Mouse (Mus musculus) urinary bladder, postnatal 14 days (tissue): ENCODE results near the gene Mapt.

ENCODE experiments used
- DNase-seq: peaks from one replicate; pipeline ENCODE4 v3.0.0; 2021; ENCODE audit warnings: low spot score

The Mapt gene

DNA sequence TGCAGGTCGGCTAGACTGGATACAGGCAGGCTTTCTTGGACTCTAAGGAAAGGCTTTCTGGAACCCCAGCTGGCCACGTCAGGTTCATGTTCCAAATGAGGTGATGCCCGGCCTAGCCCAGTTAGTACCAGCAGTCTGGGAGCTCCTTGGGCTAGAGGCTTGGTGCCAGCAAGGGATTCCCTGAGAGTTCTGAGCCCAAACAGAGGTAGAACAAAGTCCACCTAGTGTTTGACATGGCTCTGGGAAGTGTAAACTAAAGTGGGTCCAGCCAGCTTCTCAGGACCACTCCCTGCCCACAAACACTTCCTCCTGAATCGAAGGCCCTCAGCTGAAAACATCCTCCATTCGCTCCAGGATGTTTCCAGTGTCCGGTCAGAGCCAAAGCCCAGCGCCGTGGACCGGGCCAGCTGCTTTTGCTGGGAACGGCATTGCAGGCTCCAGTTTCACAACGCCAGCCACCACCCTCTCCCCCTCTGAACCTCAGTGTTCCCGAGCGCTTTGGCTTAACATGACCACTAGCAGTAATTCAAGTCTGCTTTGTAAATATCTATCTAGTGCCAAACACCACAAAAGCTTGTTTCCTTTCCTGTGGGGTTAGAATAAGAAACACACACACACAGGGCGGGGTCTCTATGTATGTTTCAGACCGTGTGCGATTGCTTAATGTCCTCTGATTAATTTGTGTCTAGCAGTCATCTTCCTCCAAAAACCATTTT, 85.7 kb downstream of the Mapt start:
- DNase-seq, result peak; percentile 49

DNA sequence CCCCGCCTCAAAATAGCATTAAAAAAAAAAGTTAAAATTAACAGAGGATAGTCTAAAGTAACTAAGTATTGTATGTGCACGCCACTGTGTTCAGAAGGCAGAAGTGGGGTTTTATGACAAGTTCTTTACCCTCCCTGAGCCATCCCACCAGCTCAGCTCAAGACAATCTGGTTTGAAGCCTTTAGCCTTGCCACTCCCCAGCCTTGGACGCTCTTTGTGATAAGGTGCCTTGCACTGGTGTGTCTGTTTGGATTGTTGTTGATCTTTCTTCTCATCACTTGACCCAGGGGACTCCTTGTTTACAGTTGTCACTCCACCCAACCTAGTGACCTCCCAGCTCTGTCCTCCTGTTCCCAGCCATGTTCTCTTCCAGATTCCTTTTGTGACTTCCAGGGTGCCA, 86.4 kb downstream of the Mapt start:
- DNase-seq, result no peak

DNA sequence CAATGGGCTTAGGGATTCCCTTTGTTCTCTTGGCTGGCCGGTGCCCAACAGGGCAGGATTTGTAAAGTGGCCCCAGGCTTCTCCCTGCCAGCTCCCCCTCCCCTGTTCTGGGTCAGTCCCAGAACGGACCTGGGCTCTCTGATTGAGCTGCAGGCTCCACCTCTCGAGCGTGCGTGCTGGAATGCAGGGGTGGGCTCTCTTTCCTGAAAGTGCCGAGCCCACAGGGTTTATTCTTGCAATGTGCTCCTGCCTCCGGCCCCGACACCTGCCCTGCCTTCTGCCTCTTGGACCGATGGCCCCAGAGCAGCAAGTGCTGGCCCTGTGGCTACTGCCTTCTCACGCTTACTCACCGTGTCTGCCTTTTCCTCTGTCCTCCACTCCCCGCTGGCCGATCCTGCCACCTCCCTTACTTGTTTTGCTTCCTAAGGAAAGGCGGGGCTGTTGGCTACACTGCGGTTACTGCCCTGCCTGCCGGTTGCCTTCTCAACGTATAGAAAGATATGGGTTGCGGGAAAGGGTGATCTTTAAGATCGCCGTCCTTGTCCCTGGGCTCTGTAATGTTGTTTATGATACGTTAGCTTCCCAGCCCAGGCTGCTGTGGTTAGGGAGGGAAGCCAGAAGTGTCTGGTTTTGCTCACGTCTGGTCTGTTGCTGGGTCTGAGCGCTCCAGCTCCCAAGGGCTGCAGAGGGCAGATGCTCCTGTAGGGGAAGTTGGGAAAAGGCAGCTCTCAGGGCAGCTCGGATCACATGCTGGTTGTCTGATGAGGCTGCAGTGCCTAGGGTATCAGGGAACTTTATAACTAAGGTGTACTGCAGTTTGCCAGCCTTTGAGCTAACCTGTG, 88.0 kb downstream of the Mapt start:
- DNase-seq, result peak; percentile 45

DNA sequence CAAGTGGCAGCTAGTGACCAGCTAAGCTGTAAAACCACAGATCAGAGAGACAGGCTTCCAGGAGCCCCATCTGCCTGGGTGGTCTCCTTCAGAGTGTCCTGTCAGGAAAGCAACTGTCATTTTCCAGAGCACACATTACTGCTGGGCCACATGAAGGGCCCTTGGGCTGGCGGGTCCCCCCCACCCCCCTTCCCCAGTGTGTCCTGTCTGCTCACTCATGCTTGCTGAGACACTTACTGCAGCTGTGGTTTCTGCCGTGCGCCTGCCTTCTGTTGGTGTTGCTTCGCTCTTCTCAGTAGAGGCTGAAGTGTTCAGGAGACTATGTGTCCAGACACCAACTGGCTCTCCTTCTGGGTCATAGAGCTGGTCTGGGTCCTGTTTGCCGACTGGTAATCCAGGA, 89.3 kb downstream of the Mapt start:
- no peak for DNase-seq

- DNase-seq, result no peak
Observed at GRCm38 (mm10) chr11:104322142-104322541, 91.0 kb downstream of the Mapt start.

- DNase-seq, result no peak
Observed at GRCm38 (mm10) chr11:104327462-104327861, 96.3 kb downstream of the Mapt start.

DNA sequence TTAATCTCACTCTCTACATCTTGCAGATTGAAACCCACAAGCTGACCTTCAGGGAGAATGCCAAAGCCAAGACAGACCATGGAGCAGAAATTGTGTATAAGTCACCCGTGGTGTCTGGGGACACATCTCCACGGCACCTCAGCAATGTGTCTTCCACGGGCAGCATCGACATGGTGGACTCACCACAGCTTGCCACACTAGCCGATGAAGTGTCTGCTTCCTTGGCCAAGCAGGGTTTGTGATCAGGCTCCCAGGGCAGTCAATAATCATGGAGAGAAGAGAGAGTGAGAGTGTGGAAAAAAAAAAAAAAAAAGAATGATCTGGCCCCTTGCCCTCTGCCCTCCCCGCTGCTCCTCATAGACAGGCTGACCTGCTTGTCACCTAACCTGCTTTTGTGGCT, 96.8 kb downstream of the Mapt start:
- DNase-seq, result no peak

DNA sequence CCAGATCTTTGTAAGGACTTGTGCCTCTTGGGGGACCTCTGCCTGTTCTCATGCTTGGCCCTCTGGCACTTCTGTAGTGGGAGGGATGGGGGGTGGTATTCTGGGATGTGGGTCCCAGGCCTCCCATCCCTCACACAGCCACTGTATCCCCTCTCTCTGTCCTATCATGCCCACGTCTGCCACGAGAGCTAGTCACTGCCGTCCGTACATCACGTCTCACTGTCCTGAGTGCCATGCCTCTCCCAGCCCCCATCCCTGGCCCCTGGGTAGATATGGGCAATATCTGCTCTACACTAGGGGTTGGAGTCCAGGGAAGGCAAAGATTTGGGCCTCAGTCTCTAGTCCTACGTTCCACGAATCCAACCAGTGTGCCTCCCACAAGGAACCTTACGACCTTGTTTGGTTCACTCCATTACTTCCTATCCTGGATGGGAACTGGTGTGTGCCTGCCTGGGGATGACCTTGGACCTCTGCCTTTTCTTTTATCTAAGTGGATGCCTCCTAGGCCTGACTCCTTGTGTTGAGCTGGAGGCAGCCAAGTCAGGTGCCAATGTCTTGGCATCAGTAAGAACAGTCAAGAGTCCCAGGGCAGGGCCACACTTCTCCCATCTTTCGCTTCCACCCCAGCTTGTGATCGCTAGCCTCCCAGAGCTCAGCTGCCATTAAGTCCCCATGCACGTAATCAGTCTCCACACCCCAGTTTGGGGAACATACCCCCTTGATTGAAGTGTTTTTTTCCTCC, 98.2 kb downstream of the Mapt start:
- DNase-seq, result no peak

- no peak for DNase-seq
Observed at GRCm38 (mm10) chr11:104330151-104330550, 99.0 kb downstream of the Mapt start.

GRCm38 (mm10) chr11:104331208-104331607, 100.0 kb downstream of the Mapt start:
- no peak for DNase-seq

DNA sequence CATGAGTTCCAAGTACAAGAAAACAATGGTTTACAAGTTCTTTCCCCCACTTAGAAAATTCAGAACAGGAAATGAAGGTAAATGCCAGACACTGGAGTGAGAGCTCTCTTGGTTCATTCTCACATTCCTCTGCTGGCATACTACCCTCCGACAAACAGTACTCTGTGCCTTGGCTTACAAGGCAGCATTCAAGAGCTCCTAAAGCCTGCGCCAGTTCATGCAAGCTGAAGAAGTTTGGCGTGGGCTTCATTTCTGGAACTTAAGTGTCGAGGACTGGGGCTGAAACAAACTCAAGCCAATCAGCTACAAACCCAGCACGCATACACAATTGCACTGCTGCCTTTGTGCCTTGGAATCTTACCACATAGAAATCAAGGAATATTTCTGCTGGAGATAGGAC, 100.9 kb downstream of the Mapt start:
- DNase-seq, result no peak

DNA sequence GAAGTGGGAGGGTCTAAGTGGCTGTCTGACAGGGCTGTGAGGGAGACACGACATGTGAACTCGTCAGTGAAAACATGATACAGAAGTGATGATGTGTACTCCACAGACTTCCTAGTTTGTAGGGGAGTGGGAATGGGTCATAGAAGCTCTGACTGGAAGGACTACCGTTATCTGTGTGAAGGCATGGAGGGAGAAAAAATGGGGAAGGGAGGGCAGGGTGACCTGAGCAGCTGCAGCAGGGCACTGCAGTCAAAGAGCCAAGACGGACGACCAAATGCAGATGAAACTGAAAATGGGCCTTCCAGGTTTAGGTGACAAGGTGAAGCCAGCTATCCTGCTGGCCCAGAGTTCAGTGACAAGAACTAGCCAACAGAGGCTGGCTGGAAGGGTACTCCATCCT, 102.9 kb downstream of the Mapt start:
- DNase-seq, result no peak

- DNase-seq, result no peak
Observed at GRCm38 (mm10) chr11:104334946-104335345, 103.8 kb downstream of the Mapt start.

- peak; percentile 20 for DNase-seq
Observed at GRCm38 (mm10) chr11:104346931-104347330, 115.7 kb downstream of the Mapt start.

GRCm38 (mm10) chr11:104361790-104362189, 130.6 kb downstream of the Mapt start:
- no peak for DNase-seq

DNA sequence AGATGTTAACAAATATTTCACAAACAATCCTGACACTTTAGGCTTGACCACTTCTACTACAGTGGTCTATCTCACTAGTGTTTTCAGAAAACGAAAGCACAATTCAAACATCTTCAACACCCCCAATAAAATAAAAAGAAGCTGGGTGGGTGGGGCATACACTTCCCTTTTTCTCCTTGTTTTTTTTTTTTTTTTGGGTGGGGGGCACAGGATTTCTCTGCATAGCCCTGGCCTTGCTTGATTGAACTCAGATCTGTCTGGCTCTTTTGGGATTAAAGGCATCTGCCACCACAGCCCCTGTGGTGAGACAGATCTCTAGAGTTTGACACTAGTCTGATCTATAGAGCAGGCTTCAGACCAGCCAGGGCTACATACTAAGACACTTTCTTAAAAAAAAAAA, 131.5 kb downstream of the Mapt start:
- DNase-seq, result no peak

DNA sequence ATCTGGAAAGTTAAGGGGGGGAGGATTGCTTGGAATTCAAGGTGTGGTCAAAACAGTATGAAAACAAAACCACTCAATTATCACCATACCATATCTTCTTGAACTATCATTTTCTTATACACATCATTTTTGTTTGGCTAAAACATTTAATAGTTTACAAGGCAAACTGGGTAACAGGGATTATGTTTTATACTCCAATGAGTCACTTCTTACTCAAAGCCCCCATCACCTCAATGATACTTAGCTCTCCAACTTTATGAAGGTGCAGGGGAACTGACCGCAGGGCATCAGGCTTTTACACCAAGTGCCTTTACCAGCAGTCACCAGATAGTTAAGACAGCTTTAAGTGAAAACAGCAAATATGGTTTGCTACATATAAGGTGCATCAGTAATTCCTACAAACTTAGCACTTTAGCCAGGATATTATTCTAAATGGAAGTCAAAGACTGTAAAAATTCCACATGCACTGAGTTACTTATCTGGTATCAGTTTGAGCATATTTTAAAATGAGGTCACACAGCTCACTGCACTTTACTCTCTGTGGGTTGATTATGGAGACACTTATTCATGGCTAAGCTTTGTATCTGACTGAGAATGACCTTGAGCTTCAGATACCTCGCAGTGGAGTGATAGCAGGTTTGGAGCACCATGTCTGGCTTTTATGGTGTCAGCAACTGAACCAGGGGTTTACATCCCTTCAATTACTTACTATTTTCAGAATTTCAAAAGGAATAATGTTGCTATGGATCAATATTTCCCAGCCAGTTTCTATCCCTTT, 132.8 kb downstream of the Mapt start:
- DNase-seq, result no peak

DNA sequence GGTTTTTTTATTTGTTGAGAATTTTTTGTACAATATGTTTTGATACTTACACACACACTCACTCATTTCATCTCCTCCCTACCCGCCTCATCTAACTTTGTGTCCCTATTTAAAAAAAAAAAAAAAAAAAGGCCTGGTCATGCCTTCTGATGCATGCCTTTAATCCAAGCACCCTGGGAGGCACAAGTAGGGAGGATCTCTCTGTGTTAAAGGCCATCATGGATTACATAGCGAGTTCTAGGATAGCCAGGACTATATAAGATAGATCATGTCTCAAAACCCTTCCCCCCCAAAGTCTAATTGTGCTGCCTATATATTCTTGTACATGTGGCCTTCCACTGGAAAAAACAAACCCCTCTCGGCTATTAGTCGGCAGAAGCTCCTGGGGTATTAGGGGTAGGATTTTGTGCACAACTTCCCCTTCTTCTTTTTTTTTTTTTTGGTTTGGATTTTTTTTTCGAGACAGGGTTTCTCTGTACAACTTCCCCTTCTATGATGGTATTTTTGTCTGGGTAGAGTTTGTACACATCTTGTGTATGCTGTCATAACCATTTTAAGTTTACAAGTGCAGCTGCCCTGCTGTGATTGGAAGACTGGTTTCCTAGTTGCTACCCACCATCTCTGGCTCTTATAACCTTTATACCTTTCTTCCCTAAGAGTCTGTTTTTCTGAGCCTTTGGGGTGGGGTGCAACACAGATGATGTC, 136.4 kb downstream of the Mapt start:
- no peak for DNase-seq

GRCm38 (mm10) chr11:104376291-104376690, 145.1 kb downstream of the Mapt start:
- no peak for DNase-seq

DNA sequence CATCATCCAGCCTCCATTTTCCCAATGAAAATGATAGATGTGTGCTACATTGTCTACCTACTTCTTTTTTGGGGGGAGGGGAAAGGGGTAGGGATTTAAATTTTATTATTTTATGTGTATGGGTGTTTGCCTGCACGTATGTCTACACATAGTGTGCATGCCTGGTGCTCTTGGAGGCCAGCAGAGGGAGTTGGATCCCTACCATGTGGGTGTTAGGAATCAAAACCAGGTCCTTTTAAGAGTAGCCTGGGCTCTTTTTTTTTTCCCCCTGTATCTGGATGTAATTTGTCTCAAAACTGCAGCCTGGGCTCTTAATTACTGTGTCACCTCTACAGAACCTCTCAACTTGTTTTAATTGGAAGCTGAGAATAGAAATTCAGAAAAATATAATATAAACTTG, 148.4 kb downstream of the Mapt start:
- no peak for DNase-seq
